Mouse (Mus musculus) embryo, embryonic 9.5 days (tissue): ENCODE results near the gene Rab21.
A peak's percentile ranks its signal among the peaks of the same experiment; 100 is the strongest.

ENCODE experiments used
- DNase-seq: peaks from one replicate; pipeline ENCODE4 v3.0.0-alpha.2; 2017; ENCODE audit errors: extremely low spot score

Rab21 gene

GRCm38 (mm10) chr10:115315473-115316171 lies at the start of gene Rab21:
Gene Rab21 (minus strand): TSS chr10:115315594.
- peak; percentile 98 for DNase-seq

GRCm38 (mm10) chr10:115363151-115363550 lies 47.8 kb upstream of the Rab21 start:
- no peak for DNase-seq

DNA sequence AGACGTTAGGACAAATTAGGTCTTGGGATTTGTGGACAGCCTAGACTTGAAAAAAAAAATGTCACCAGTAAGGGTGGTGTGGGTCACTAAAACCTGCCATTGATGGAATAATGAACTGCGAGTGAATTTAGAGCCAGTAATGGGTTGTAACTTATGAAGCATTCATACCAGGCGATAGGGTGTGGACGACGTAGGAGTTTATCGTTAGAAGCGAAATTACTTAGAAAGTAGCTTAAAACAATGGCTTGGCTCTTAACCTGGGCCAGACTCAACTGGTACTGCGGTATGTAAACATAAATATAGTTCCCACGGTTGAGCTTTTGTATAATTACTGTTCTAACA lies 47.2 kb upstream of the Rab21 start:
- no peak for DNase-seq

GRCm38 (mm10) chr10:115361840-115362622 lies 46.6 kb upstream of the Rab21 start, which contains the start of gene Tmem19:
Gene Tmem19 (minus strand): TSS chr10:115362501.
- DNase-seq: peak; percentile 94

GRCm38 (mm10) chr10:115359066-115359465 lies 43.7 kb upstream of the Rab21 start:
- DNase-seq: no peak

- no peak for DNase-seq
Observed at GRCm38 (mm10) chr10:115358216-115358919, 43.0 kb upstream of the Rab21 start.

GRCm38 (mm10) chr10:115356106-115356505 lies 40.7 kb upstream of the Rab21 start:
- no peak for DNase-seq

DNA sequence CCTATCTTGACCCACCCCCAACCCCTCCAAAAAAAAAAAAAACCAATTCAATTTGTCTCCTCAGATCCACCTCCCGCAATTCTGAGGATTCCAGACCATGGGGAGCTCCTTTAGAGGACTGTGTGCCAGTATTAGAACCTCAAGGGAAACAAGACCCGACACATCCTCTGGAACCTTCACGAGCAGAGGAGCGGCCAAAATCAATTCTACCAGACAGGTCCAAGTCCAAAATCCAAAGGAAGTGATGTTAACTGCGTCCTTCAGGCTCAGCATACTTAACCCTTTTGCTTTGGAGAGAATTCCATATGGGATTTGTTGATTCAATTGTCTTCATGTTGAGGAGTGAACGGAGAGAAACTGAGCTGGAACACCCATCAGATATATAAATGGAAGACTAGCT lies 39.6 kb upstream of the Rab21 start:
- no peak for DNase-seq

- no peak for DNase-seq
Observed at GRCm38 (mm10) chr10:115354553-115354952, 39.2 kb upstream of the Rab21 start.

DNA sequence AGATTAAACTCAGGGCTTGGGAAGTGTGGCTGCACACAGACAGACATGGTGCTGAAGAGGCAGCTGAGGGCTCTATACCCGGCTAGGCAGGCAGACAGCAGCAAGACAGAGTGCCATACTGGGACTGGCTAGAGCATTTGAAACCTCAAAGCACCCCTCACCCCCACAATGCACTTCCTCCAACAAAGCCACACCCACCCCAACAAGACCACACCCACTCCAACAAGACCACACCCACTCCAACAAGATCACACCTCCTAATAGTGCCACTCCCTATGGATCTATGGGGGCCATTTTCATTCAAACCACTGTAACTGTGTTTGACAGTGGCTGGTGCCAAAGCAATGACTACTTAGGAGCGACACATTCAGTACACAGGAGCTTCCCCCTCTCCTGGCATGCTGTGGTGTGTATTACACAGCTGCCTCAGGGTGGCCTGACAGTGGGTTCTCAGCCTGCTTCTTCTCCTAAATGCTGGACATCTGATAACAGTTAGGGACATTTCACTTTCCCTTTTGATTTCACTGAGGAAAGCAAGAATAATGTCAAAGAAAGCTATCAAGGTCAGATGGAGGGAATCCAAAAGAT lies 35.5 kb upstream of the Rab21 start:
- DNase-seq: no peak

GRCm38 (mm10) chr10:115349509-115349908 lies 34.1 kb upstream of the Rab21 start:
- DNase-seq: no peak

- no peak for DNase-seq
Observed at GRCm38 (mm10) chr10:115349029-115349428, 33.6 kb upstream of the Rab21 start.

GRCm38 (mm10) chr10:115348131-115348530 lies 32.7 kb upstream of the Rab21 start:
- no peak for DNase-seq

DNA sequence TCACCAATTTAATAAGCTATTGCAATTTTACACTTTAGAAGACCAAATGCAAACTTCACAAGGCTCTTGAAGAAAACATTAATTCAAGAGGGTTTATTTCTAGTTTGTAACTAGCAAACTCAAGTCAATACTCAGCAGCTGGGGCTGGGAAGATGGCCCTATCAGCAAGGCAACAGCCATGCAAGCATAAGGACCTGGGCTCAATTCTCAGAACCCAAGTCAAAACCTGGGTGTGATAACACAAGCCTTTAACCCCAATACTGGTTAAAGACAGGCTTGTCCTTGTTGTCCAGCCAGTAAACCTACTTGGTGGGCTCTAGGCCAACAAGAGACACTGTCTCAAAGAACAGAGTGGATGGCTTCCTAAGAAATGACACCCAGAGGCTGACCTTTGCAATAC lies 31.1 kb upstream of the Rab21 start:
- no peak for DNase-seq

GRCm38 (mm10) chr10:115342771-115343425 lies 27.5 kb upstream of the Rab21 start:
- DNase-seq: no peak

- DNase-seq: no peak
Observed at GRCm38 (mm10) chr10:115339820-115340328, 24.5 kb upstream of the Rab21 start.

DNA sequence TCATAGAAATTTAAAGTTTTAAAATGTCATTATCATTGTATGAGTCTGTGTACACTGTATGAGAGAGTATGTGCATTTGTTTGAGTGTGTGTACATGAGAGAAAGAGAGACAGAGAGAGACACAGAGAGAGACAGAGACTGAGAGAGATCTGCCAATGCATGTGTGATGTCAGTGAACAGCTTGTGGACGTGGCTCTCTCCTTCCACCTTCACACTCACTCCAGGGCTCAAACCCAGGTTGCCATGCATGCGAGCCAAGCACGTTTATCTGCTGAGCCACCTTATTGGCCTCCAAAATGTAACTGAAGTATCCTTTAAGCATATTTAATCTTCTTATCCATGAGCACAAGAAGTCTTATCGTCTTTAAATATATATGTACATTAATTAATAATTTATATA lies 21.5 kb upstream of the Rab21 start:
- no peak for DNase-seq

- DNase-seq: no peak
Observed at GRCm38 (mm10) chr10:115333528-115333927, 18.1 kb upstream of the Rab21 start.

DNA sequence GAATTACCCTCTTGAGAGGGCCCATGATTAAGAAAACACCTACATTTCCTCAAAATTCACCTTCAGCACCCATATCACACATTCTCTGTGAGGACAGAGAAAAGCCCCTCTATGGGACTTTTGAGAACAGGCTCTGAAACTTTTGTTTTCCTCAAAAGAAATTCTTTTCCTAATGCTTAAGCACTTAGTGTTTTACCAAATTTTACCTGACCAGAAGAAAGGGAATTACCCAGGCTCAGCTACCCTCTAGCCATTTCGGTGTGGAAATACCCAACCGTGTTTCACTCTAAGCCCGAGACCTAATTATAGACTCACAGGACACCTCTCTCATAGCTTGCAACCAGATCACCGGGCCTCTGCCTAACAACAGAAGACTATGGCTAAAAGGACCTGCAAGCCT lies 17.6 kb upstream of the Rab21 start:
- DNase-seq: no peak

GRCm38 (mm10) chr10:115332420-115332952 lies 17.1 kb upstream of the Rab21 start:
- DNase-seq: no peak

GRCm38 (mm10) chr10:115329010-115329530 lies 13.7 kb upstream of the Rab21 start:
- DNase-seq: no peak
